Mouse (Mus musculus) embryonic fibroblast, embryonic 13.5 days (primary cell): ENCODE data around the gene Tex45. TPM values are rescaled to one million over a fixed set of nuclear protein-coding genes. Genes with fewer than 3 reads are reported as not detected.
A peak's percentile ranks its signal among the peaks of the same experiment; 100 is the strongest.

ENCODE experiments used
- H3K27ac ChIP-seq: 2 replicates; pipeline ENCODE4 v1.5.1; 2012; ENCODE audit warnings: low read length, control low read depth, inconsistent platforms; ENCODE audit not compliant: insufficient read depth
- H3K4me1 ChIP-seq: 2 replicates; pipeline ENCODE4 v1.6.1; 2011; ENCODE audit warnings: low read length; ENCODE audit not compliant: control insufficient read depth, insufficient read depth
- H3K4me3 ChIP-seq: 2 replicates; pipeline ENCODE4 v1.5.1; 2011; ENCODE audit warnings: mild to moderate bottlenecking, control low read depth, low read length; ENCODE audit not compliant: insufficient read depth
- CTCF ChIP-seq: IDR thresholded peaks from 2 replicates; pipeline ENCODE4 v1.5.1; 2011; ENCODE audit warnings: mild to moderate bottlenecking, control low read depth, low read length, moderate library complexity, borderline replicate concordance; ENCODE audit not compliant: insufficient read depth
- POLR2A ChIP-seq: IDR thresholded peaks from 2 replicates; pipeline ENCODE4 v1.6.1; 2011; ENCODE audit warnings: low read depth, mild to moderate bottlenecking, control low read depth, low read length, moderate library complexity
- polyA plus RNA-seq: library from polyadenylated mRNA; stranded (reverse); fragments of >200 nt; gene quantifications from 2 replicates; pipeline ENCODE4 v1.2.4, GENCODE M21; 2011; ENCODE audit warnings: low read depth; ENCODE audit not compliant: missing spikeins, insufficient read length

The Tex45 gene
- not detected in 2 replicates for polyA plus RNA-seq

DNA sequence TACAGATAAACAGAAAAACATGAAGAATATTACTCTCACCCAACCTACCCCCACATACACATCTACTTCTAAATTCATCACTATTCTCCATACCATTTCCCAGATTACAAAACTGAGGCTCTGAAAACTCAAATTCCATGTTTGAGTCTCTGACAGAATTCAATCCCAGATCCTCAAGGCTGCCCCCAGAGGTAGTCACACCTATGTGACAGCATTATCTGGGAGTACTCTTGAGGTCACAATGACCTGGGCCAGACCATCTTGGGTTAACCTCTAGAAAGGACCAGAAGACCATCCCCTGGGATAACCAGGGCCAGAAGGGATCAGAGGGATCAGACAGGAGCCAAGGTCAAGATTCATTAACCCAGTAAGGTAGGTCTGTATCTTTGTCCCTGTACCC, at the start of gene Tex45:
Gene Tex45 (plus strand): TSS at position 301 of the 400 bp plus-strand sequence.
- Histone ChIP-seq H3K4me3 (no peak within 1 kb of the TSS), H3K4me1 (0 out of 2 replicates have a peak, but pooled peaks cover 2% of the 10 kb centered on the region), H3K27ac (no peak within 1 kb of the TSS)
- no peak for TF ChIP-seq CTCF
- no peak for TF ChIP-seq POLR2A

DNA sequence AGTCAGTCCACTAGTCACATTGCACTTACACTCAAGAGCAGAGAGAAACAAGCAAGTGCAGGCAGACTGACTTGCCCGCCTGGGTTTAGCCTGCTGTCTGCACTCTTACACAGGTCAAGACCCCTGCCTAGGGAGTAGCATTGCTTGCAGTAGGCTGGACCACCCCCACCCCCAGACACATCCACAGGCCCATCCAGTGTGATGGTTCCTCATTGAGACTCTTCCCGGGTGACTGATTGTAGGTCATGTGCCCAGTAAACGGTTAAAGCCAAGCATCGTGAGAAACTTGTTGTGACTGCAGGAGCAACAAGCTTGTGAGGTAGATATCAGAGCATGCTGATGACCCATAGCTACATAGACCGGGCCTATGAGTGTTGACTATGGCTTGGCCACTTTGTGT, 49.2 kb upstream of the Tex45 start:
- H3K4me1 ChIP-seq, result peaks cover 28% of the 10 kb centered on the region
- no peak overlapping the region for H3K4me3 ChIP-seq
- H3K27ac ChIP-seq, result no peak overlapping the region
- TF ChIP-seq CTCF (no peak), POLR2A (no peak)

DNA sequence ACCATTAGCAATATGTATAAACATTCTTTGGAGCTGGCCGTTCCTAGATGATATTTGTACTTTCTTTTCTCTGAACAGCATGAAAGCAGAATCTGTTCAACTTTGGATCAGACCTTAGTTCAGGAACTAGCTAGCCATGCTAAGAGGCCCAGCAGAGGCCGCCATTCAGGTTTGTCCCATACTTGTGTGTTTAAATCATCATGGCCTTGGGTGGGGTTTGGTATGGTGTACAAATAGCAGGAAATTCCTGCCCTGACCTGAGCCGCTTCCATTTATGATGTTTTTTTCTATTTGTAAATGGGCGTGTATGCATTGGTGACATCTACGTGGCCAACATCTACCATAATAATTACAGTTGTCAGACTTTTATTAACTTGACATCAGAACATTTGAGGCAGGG, 45.4 kb upstream of the Tex45 start:
- no peak overlapping the region for H3K27ac ChIP-seq
- peaks cover 23% of the 10 kb centered on the region for H3K4me1 ChIP-seq
- TF ChIP-seq POLR2A (no peak), CTCF (no peak)
- no peak overlapping the region for H3K4me3 ChIP-seq

DNA sequence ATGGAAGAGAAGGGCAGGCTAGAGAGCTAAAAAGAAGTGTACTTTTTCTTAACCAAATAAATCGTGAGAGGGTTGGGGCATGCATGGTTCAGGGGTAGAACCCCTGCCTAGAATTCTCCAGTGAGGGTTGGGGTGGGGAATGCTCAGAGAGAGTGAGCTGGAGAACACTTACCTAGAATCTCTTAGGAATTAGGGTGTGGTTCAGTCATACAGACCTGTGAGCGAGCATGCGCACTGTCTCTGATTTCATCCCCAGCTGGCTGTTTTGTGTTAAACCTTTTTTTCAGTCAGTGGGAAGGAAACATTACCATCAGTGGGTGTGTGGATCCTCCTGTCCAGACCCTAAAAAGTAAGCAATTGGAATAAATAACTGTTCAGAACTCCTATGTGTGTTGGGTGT, 44.5 kb upstream of the Tex45 start:
- TF ChIP-seq CTCF (no peak), POLR2A (no peak)
- Histone ChIP-seq H3K4me1 (peaks cover 20% of the 10 kb centered on the region), H3K27ac (peak overlapping the region; percentile 19; the same call in 1 of the 2 replicates), H3K4me3 (no peak overlapping the region)

DNA sequence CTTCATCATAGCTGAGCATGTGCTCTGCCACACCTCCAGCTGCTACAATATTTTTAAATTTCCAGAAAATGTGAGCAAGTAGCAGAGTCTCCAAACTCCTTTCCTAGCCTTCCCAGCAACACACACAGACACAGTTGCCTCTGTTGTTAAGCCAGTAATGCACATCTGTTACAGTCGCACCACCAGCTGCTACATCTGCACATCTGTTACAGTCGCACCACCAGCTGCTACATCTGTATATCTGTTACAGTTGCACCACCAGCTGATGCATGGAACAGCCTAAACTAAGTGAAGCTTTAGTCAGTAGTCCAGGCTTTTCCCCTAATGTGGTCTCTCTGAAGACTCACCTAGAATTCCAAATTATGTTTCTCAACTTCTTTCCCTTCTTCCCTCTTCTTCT, 42.2 kb upstream of the Tex45 start:
- H3K27ac ChIP-seq, result no peak overlapping the region
- H3K4me3 ChIP-seq, result no peak overlapping the region
- no peak for TF ChIP-seq POLR2A
- TF ChIP-seq CTCF, result no peak
- H3K4me1 ChIP-seq, result peaks cover 20% of the 10 kb centered on the region

DNA sequence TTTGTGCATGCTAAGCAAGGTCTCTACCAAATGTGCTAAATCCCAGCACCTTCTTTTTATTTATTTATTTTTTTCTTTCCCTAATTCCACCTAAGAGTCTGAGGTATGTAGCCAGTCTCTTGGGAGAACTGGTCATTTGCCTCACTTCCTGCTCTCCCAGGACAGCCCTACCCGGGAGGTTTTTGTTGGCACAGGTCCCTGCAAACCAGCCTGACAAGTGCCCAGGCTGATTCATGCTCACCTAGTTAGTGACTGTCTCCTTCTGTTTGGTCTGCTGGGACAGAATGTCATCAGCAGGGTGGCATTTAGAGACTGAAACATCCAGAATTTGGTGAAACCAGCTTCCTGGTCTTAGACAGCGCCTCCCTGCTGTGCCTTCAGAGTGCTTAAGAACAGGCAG, 40.7 kb upstream of the Tex45 start:
- Histone ChIP-seq H3K4me3 (no peak overlapping the region), H3K27ac (peak overlapping the region; percentile 48; the same call in 1 of the 2 replicates), H3K4me1 (peaks cover 20% of the 10 kb centered on the region)
- TF ChIP-seq POLR2A, result no peak
- no peak for TF ChIP-seq CTCF

DNA sequence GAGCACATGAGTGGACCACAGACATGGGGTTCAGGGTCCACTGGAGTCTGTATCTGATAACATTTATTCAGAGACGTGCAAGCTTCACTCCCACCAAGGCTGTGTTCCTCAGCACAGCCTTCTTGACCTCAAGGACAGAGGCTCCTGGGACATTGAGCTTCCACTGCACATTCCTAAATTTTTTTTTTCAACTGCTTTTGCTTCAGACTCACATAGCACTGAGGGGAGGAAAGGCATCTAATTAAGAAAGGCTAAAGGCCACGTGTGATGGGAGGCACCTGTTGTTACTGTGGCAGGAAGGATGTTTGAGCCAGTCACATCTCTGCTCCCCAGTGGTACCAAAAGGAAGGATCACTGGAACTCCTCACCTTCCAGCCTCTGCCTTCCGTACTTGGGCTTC, 39.5 kb upstream of the Tex45 start:
- no peak overlapping the region for H3K4me3 ChIP-seq
- peaks cover 18% of the 10 kb centered on the region for H3K4me1 ChIP-seq
- no peak overlapping the region for H3K27ac ChIP-seq
- TF ChIP-seq CTCF (no peak), POLR2A (no peak)

DNA sequence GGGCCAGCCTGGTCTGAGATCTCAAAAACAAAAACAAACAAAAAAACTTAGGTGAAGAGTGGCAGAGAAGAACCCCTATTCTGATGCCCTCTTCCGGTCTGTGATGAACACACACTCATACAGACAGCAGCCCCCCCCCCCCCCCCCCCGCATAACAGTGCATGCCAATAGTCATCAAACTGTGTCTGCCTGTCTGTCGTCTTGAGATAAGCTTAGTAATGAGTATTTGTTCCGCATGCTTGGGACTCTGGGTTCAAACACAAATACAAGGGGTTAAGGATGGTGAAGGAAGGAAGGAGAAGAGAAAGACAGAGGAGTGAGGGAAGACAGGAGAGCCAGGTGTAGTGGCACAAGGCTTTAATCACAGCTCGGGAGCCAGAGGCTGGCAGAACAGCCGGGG, 34.2 kb upstream of the Tex45 start:
- H3K27ac ChIP-seq, result no peak overlapping the region
- H3K4me3 ChIP-seq, result no peak overlapping the region
- H3K4me1 ChIP-seq, result no peaks in the 10 kb centered on the region
- TF ChIP-seq CTCF, result no peak
- TF ChIP-seq POLR2A, result no peak

DNA sequence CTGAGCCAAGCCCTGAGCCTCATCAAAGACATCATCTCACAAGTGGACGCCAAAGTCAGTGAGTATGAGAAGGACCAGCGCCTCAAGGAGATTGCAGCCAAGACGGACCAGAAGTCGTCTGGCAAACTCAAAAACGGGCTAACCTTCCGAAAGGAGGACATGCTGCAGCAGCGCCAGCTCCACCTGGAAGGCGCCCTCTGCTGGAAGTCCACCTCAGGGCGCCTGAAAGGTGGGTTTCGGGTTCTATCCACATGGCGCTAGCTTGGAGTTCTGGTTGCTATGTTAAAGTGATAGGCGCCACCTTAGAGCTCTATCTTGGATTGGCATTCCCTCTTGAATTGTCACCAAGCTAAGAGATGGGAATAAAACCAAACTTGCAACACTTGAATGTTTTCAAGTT, 31.2 kb upstream of the Tex45 start:
- H3K4me3 ChIP-seq, result no peak overlapping the region
- no peak overlapping the region for H3K27ac ChIP-seq
- no peaks in the 10 kb centered on the region for H3K4me1 ChIP-seq
- TF ChIP-seq CTCF (no peak), POLR2A (no peak)

DNA sequence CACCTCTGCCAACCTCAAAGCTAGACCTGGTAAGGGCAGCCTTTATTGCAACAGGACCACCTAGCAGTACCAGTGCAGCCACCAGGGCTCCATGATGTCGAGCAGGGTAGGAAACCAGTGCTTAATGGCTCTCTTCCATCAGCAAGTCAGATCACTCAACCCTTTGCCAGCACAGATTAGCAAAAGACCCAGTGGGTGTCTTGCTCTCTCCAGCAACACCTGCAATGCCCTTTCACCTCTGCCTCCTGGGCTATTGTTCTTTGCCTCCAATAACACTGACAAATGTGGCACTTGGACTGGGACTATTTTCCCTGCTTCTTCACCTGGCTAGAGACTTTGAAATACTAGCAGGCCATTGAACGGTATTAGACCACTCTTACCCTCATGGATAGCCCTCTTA, 21.4 kb upstream of the Tex45 start:
- H3K4me3 ChIP-seq, result no peak overlapping the region
- no peak for TF ChIP-seq CTCF
- TF ChIP-seq POLR2A, result no peak
- no peak overlapping the region for H3K27ac ChIP-seq
- no peaks in the 10 kb centered on the region for H3K4me1 ChIP-seq

DNA sequence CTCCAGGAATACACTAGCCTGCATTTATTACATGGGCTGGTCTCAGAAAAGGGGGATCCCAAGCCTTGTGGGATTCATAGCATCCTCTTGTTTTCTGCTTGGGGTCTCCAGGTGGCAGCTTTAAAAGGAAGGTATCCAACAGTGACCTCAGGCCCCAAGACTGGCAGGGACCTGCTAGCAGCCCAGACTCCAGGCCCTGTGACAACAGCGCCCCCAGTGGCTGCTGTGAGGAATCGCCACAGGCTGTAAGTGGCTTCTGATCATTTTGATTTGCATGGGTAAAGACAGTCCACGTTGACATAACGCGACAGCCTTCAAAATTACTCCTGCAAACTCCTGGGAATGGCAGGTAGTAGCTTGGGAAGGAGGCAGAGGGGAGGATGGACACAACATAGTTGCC, 20.0 kb upstream of the Tex45 start:
- H3K4me1 ChIP-seq, result no peaks in the 10 kb centered on the region
- TF ChIP-seq POLR2A, result no peak
- TF ChIP-seq CTCF, result peak; percentile 75
- H3K4me3 ChIP-seq, result no peak overlapping the region
- no peak overlapping the region for H3K27ac ChIP-seq
